Mouse (Mus musculus) spleen, adult 2 months (tissue): ENCODE data around the gene Neurl1a.

Experiments used
- CTCF ChIP-seq: fragments of 200-500 bp; IDR thresholded peaks from 2 replicates; pipeline ENCODE4 v1.5.1; 2011; ENCODE audit warnings: mild to moderate bottlenecking, inconsistent platforms; ENCODE audit not compliant: insufficient read depth, insufficient read length, insufficient replicate concordance; ENCODE audit errors: extremely low read depth
- POLR2A ChIP-seq: fragments of 200-500 bp; IDR thresholded peaks from 2 replicates; pipeline ENCODE4 v1.6.1; 2011; ENCODE audit warnings: low read depth, low read length, inconsistent platforms

DNA sequence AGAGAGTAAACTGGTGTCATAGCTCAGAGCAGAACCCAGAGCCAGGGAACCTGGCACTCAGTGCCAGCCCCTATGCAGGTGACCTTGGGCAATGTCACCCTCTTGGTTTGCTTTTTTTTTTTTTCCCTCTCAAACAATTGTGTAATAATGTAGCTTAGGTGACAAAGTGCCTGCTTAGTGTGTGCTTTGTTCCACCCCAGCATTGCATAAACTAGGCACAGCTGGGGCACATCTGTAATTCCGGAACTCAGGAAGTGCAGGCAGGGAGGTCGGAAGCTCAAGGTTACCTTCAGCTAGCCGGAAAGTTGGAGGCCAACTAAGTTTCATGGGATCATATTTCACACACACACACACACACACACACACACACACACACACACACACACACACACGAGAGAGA is 28.8 kb upstream of the Neurl1a start:
- TF ChIP-seq CTCF (no peak), POLR2A (no peak)
